Comparison of ENCODE assay signal across 8 mouse cellular contexts in the genomic region with DNA sequence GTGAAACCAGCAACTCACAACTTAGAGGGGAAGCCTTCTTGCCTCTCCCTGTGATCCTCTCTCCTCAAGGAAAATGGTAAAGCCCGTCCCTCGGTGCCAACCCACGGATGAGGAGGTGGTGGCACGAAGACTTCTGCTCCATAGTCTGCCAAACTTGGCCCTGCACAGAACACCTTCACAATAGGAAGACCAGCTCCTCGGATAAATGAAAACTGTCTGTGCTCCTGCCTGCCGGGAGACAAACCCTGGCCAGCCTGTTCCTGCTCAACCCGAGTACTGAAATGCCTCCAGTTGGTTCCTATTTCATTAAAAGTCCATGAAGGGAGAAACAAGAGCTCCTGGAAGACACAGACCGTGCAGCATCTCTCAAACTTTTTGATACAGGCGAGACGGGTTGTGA. TPM values are rescaled to one million over a fixed set of nuclear protein-coding genes. Genes with fewer than 3 reads are reported as not detected.
DNase-seq lines count a peak whose midpoint lies in the region; ATAC-seq lines count a peak whose summit lies in the region.

No protein-coding gene starts in this region.

- no peaks in the 10 kb centered on the region for H3K36me3 ChIP-seq in liver, embryonic 13.5 days

- peak overlapping the region; percentile 51; the same call in 1 of the 2 replicates for H3K9ac ChIP-seq in liver, embryonic 13.5 days

- DNase-seq in frontal cortex, postnatal 10 days (ENCODE audit: low spot score in 2 of 2): no peak
- peak; percentile 59 to 70 for DNase-seq in right cerebral cortex, adult 2 months (ENCODE audit: low spot score in 2 of 2)
- DNase-seq in right cerebral cortex, postnatal 4 days: no peak
- no peak for DNase-seq in liver, embryonic 13.5 days
- DNase-seq in embryo, embryonic 11 days: no peak
- DNase-seq in ovary, adult 18-20 months (ENCODE audit: low spot score): no peak

- peak; percentile 42 for ATAC-seq in frontal cortex, adult (ENCODE audit: low TSS enrichment)
- no peak for ATAC-seq in liver, embryonic 13.5 days (ENCODE audit: low read depth)
- ATAC-seq in megakaryocyte progenitor cell, adult 5-6 weeks (replicated peaks; ENCODE audit: poor library complexity): no peak

- peak overlapping the region; percentile 67 for H3K4me2 ChIP-seq in liver, embryonic 13.5 days

- peaks cover 19% of the 10 kb centered on the region for H3K4me1 ChIP-seq in liver, embryonic 13.5 days (replicated peaks)

- H3K27me3 ChIP-seq in liver, embryonic 13.5 days: peaks cover 54% of the 10 kb centered on the region

- peak overlapping the region; percentile 51 for H3K4me3 ChIP-seq in liver, embryonic 13.5 days (replicated peaks)

- 55% methylated on average over 10 of the region's 10 CpGs for WGBS in liver, embryonic 13.5 days (ENCODE audit: insufficient replicate concordance)

- H3K27ac ChIP-seq in liver, embryonic 13.5 days: no peak overlapping the region

- no peaks in the 10 kb centered on the region for H3K9me3 ChIP-seq in liver, embryonic 13.5 days (replicated peaks)

RNA-seq across cellular contexts. Expression of a gene that starts 1.2 kb away (rescaled TPM):
- 0.79 and 0.91 TPM in 2 replicates for polyA plus RNA-seq in liver, embryonic 13.5 days (2015; fragmentation: Nextera tagmentation; extraction: Ambion mirVana)
- 3.4 and 5.1 TPM in 2 replicates for total RNA-seq in megakaryocyte progenitor cell, adult 5-6 weeks (2015)
- 4.0 and 4.6 TPM in 2 replicates for total RNA-seq in megakaryocyte progenitor cell, adult 5-6 weeks (2017)

RNA-seq across cellular contexts. Expression of a gene that starts 16.2 kb away (rescaled TPM):
- 12.5 and 15.3 TPM in 2 replicates for polyA plus RNA-seq in liver, embryonic 13.5 days (2015; fragmentation: Nextera tagmentation; extraction: Ambion mirVana)
- total RNA-seq in megakaryocyte progenitor cell, adult 5-6 weeks (2015): 151 and 162 TPM in 2 replicates
- total RNA-seq in megakaryocyte progenitor cell, adult 5-6 weeks (2017): 82.5 and 95.8 TPM in 2 replicates

RNA-seq across cellular contexts. Expression of a gene that starts 45.3 kb away (rescaled TPM):
- 21.8 and 26.3 TPM in 2 replicates for polyA plus RNA-seq in liver, embryonic 13.5 days (2015; fragmentation: Nextera tagmentation; extraction: Ambion mirVana)
- 46.2 and 52.9 TPM in 2 replicates for total RNA-seq in megakaryocyte progenitor cell, adult 5-6 weeks (2015)
- 36.8 and 44.9 TPM in 2 replicates for total RNA-seq in megakaryocyte progenitor cell, adult 5-6 weeks (2017)

Comparison
In these comparisons a context has a peak if more than half of its experiments do, and no peak if none do; other contexts are left out.
1. DNase-seq: peak in right cerebral cortex, adult 2 months (2 of 2); none in frontal cortex, postnatal 10 days (0 of 2), right cerebral cortex, postnatal 4 days (single experiment), liver, embryonic 13.5 days (single experiment), embryo, embryonic 11 days (single experiment) and ovary, adult 18-20 months (single experiment).